Mouse (Mus musculus): ENCODE measurements around the gene Rexo1. TPM values are rescaled to one million over a fixed set of nuclear protein-coding genes. Genes with fewer than 3 reads are reported as not detected.

The Rexo1 gene
- polyA plus RNA-seq, 2 experiments: 10.7 to 19.1 TPM

DNA sequence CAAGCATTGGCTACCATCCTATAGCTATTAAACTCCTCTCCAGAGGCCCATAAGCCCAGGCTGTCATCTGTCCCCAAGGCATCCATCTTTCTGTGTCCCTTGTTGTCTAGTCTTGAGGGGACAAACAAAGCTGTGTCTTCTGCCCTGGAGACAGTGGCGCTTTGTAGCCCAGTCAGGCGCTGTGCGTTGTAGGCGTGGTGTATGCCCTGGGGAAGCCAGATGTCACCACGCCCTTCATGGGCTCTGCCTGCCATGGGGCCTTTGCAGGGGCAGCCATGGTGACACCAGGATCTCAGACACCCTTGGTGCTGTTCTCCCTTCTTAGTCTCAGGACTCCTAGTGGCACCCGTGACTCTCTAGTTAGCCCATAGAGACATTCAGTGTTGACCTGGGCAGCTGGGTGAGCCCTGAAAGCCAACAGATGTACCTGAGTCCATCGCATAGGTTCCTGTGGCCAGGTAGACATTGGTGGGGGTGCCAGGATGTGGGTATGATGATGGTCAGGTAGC, 42.7 kb upstream of the Rexo1 start:
- H3K4me2 ChIP-seq (ENCODE audit: low read depth): peak overlapping the region; percentile 100
- peaks cover 32% of the 10 kb centered on the region for H3K36me3 ChIP-seq (replicated peaks; ENCODE audit: control insufficient read depth, insufficient read depth, low read depth)
- ATAC-seq (ENCODE audit: insufficient read depth) (peak; percentile 71), DNase-seq (ENCODE audit: low read depth in 3 of 3, low spot score in 3 of 3) (peak; percentile 75 to 77 (median 77))
- no peaks in the 10 kb centered on the region for H3K9me3 ChIP-seq (ENCODE audit: control insufficient read depth, low read length)
- H3K27me3 ChIP-seq (ENCODE audit: control insufficient read depth, insufficient read depth, low read length): no peaks in the 10 kb centered on the region
- TF ChIP-seq EP300 (IDR thresholded peaks at IDR 0.05; ENCODE audit: low read depth) (no peak), CTCF (IDR thresholded peaks at IDR 0.05; ENCODE audit: low read depth) (peak; percentile 24; the same call in 1 of the 2 replicates)
- peak overlapping the region; percentile 97 for H3K27ac ChIP-seq
- H3K9ac ChIP-seq (replicated peaks): peak overlapping the region; percentile 81
- H3K4me1 ChIP-seq (replicated peaks; ENCODE audit: control insufficient read depth in 2 of 2, insufficient read depth in 2 of 2, low read length in 1 of 2): peaks cover 38 to 42% of the 10 kb centered on the region in 2 experiments
- 26% methylated on average over 7 of the region's 7 CpGs for WGBS (ENCODE audit: insufficient replicate concordance)
- H3K4me3 ChIP-seq (ENCODE audit: insufficient read depth in 1 of 2, low read depth in 2 of 2, low read length in 2 of 2): peak overlapping the region; percentile 63 to 75

DNA sequence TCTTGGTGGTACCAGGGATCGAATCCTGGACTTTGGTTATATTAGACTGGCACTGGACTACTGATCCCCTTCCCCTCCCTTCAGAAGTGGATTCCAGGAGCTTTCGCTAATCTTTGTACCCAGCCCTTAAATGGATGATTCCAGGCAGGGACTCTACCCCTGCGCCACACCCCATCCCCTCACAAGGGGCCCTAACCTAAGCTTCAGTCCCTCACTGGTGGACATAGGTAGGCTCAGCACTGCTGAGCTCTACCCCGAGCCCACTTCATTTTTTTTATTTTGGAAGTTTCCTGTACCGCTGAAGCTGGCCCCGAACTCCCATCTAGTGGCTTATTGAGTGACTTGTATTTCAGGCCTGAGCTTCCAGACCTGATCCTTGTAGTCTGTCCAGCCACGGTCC, 42.0 kb upstream of the Rexo1 start:
- ATAC-seq (ENCODE audit: insufficient read depth) (peak; percentile 16), DNase-seq (ENCODE audit: low read depth in 3 of 3, low spot score in 3 of 3) (no peak)
- TF ChIP-seq EP300 (IDR thresholded peaks at IDR 0.05; ENCODE audit: low read depth): no peak
- TF ChIP-seq CTCF (IDR thresholded peaks at IDR 0.05; ENCODE audit: low read depth): no peak
- peak overlapping the region; percentile 97 for H3K27ac ChIP-seq
- 12% methylated on average over 7 of the region's 7 CpGs for WGBS (ENCODE audit: insufficient replicate concordance)
- H3K27me3 ChIP-seq (ENCODE audit: control insufficient read depth, insufficient read depth, low read length): no peaks in the 10 kb centered on the region
- H3K4me1 ChIP-seq (replicated peaks; ENCODE audit: control insufficient read depth in 2 of 2, insufficient read depth in 2 of 2, low read length in 1 of 2): peaks cover 44 to 46% of the 10 kb centered on the region in 2 experiments
- H3K36me3 ChIP-seq (replicated peaks; ENCODE audit: control insufficient read depth, insufficient read depth, low read depth): peaks cover 25% of the 10 kb centered on the region
- no peaks in the 10 kb centered on the region for H3K9me3 ChIP-seq (ENCODE audit: control insufficient read depth, low read length)
- H3K9ac ChIP-seq (replicated peaks): peak overlapping the region; percentile 81
- peak overlapping the region; percentile 63 to 75 for H3K4me3 ChIP-seq (ENCODE audit: insufficient read depth in 1 of 2, low read depth in 2 of 2, low read length in 2 of 2)
- H3K4me2 ChIP-seq (ENCODE audit: low read depth): peak overlapping the region; percentile 100

DNA sequence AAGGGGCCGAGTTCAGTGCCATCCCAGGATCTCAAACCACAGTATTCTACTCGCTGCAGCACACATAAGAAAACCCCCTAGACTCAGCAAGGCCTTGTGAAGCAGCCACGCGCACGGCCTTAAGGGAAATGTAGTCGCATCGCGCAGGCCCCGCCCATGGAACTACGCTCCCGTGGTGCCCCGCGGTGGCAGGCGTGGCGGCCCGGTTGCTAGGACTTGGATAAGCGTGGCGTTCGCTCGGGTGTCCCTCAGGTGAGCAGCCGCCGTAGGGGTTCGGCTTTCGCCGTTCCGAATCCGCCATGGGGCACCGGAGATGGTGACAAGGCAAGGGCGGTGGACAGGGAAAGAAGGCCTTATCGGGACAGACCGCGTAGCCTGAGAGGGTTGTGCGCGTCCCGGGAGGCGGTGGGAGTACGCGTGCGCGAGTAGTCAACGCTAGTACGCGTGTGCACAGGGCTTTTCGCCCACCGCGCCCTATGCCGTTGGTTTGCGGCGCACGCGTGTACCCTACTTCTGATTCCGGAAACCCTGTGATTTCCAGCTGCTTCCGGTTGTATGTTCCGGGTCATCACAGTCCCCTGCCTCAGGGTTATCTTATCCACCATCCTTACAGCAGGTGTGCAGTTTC, 41.5 kb upstream of the Rexo1 start, which contains the start of the genes Scamp4 and Adat3:
Gene Scamp4 (plus strand): TSS at position 175 of the 628 bp plus-strand sequence.
Gene Adat3 (plus strand): TSS at position 183 of the 628 bp plus-strand sequence.
- Histone ChIP-seq H3K4me1 (replicated peaks; ENCODE audit: control insufficient read depth in 2 of 2, insufficient read depth in 2 of 2, low read length in 1 of 2) (peaks cover 49 to 51% of the 10 kb centered on the region in 2 experiments), H3K9ac (replicated peaks) (peak within 1 kb of the TSS; percentile 81), H3K27ac (peak within 1 kb of the TSS; percentile 97), H3K27me3 (ENCODE audit: control insufficient read depth, insufficient read depth, low read length) (no peaks in the 10 kb centered on the region), H3K4me2 (ENCODE audit: low read depth) (peak within 1 kb of the TSS; percentile 100), H3K9me3 (ENCODE audit: control insufficient read depth, low read length) (no peaks in the 10 kb centered on the region), H3K36me3 (replicated peaks; ENCODE audit: control insufficient read depth, insufficient read depth, low read depth) (peaks cover 19% of the 10 kb centered on the region), H3K4me3 (ENCODE audit: insufficient read depth in 1 of 2, low read depth in 2 of 2, low read length in 2 of 2) (peak within 1 kb of the TSS; percentile 63 to 75)
- DNase-seq (ENCODE audit: low read depth in 3 of 3, low spot score in 3 of 3): peak; percentile 87 to 91 (median 89)
- no peak for TF ChIP-seq EP300 (IDR thresholded peaks at IDR 0.05; ENCODE audit: low read depth)
- no peak for TF ChIP-seq CTCF (IDR thresholded peaks at IDR 0.05; ENCODE audit: low read depth)
- WGBS (ENCODE audit: insufficient replicate concordance): under 1% methylated on average over 54 of the region's 54 CpGs
- ATAC-seq (ENCODE audit: insufficient read depth): peak; percentile 87

DNA sequence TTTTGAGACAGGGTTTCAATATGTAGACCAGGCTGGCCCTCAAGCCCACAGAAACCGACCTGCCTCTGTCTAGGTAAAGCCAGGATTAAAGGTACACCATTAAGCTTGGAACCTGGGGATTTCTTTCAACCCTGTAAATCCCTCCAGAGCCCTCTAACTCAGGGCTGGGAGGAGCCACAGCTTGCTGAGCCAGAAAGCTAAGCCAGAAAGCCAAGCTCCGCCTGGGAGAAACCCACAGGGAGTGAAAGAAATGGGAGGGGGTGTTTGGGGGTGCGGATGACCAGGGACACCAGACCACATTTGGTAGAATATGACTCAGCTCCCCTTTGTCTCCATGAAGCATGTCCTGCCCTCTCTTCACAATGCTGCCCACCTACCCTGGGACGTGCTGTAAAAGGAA, 35.0 kb upstream of the Rexo1 start:
- Histone ChIP-seq H3K9me3 (ENCODE audit: control insufficient read depth, low read length) (no peaks in the 10 kb centered on the region), H3K27me3 (ENCODE audit: control insufficient read depth, insufficient read depth, low read length) (no peaks in the 10 kb centered on the region), H3K36me3 (replicated peaks; ENCODE audit: control insufficient read depth, insufficient read depth, low read depth) (no peaks in the 10 kb centered on the region), H3K4me1 (replicated peaks; ENCODE audit: control insufficient read depth in 2 of 2, insufficient read depth in 2 of 2, low read length in 1 of 2) (peaks cover 24 to 34% of the 10 kb centered on the region in 2 experiments), H3K4me2 (ENCODE audit: low read depth) (no peak overlapping the region), H3K27ac (no peak overlapping the region), H3K9ac (replicated peaks) (peak overlapping the region; percentile 2), H3K4me3 (ENCODE audit: insufficient read depth in 1 of 2, low read depth in 2 of 2, low read length in 2 of 2) (no peak overlapping the region)
- DNase-seq (ENCODE audit: low read depth in 3 of 3, low spot score in 3 of 3) (no peak), ATAC-seq (ENCODE audit: insufficient read depth) (no peak)
- TF ChIP-seq EP300 (IDR thresholded peaks at IDR 0.05; ENCODE audit: low read depth) (no peak), CTCF (IDR thresholded peaks at IDR 0.05; ENCODE audit: low read depth) (no peak)
- 50% methylated on average over 4 of the region's 4 CpGs for WGBS (ENCODE audit: insufficient replicate concordance)
